Mouse (Mus musculus) CH12.LX (cell line): Measurements from ENCODE around the gene Pfkfb3.
A peak's percentile ranks its signal among the peaks of the same experiment; 100 is the strongest.

Experiments used
- BHLHE40 ChIP-seq: IDR thresholded peaks from 2 replicates; pipeline ENCODE4 v1.6.1; 2011; ENCODE audit warnings: mild to moderate bottlenecking, low read depth, low read length, improper control_type of control experiment
- ZNF384 ChIP-seq: IDR thresholded peaks from 2 replicates; pipeline ENCODE4 v1.6.1; 2012; ENCODE audit warnings: low read depth, low read length, improper control_type of control experiment, inconsistent platforms

DNA sequence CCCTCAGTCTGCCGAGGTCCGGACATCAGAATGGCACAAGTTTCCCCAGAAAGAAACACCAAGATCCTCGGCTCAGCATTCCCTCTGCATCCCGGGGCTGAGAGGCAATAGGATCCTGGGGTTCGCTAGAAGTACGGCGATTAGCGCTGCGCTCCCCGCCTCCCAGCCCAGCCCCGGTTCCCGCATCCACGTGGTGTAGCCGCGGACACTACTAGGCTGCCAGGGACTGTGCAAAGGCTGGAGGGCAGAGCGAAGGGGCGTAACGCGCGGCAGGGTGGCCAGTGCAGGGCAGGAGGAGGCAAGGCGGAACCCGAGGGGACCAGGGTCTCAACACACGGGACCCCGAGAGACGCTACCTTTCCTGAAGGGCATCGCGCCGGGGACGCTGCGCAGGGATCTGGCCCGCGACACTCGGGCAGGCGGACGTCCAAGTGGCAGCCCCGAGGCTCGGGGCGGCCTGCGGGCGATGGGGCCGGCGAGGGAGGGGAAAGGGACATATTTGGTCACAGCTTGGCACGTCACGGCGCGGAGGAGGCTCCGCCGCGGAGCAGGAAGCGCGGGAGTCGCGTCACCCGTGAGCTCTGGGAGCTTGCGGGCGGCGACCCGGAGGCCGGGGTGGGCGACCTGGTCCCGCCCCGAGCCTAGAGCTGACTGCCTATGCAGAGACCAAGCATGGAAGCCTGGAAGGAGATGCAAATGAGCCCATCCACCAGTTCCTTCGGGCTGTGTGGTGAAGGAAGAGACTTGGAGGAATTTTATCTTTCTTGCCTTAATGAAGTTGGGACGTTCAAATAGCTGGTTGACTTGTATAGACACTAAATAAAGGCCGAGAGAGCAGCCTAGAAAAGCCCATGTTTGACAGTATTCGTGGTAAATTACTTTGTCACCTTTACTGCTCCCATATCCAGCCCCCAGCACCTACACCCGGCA, at the start of gene Pfkfb3:
- TF ChIP-seq BHLHE40 (peak; percentile 48; the same call in 1 of the 2 replicates), ZNF384 (no peak)
